Mouse (Mus musculus) lung, embryonic 14.5 days (tissue): Measurements from ENCODE around the gene Dyrk1a. TPM values are rescaled to one million over a fixed set of nuclear protein-coding genes. Genes with fewer than 3 reads are reported as not detected.

Experiments
- ATAC-seq: fragments of 200-750 bp; cut with Nextera tagmentation; 2 replicates; pipeline ENCODE4 v1.8.0; 2017; ENCODE audit warnings: mild to moderate bottlenecking, moderate TSS enrichment, moderate library complexity; ENCODE audit not compliant: insufficient read depth
- DNase-seq: peaks from one replicate; pipeline ENCODE4 v3.0.0-alpha.2; 2015
- H3K27ac ChIP-seq: fragments of 300-500 bp; sonication (generic); 2 replicates; pipeline ENCODE4 v1.5.1; 2014; ENCODE audit warnings: low read depth, mild to moderate bottlenecking, moderate library complexity
- H3K27me3 ChIP-seq: fragments of 300-500 bp; sonication (generic); 2 replicates; pipeline ENCODE4 v1.6.1; 2014; ENCODE audit warnings: low read length, control low read depth; ENCODE audit not compliant: insufficient read depth
- H3K36me3 ChIP-seq: fragments of 300-500 bp; sonication (generic); 2 replicates; pipeline ENCODE4 v1.6.1; 2014; ENCODE audit warnings: control low read depth; ENCODE audit not compliant: insufficient read depth
- H3K4me1 ChIP-seq: fragments of 300-500 bp; sonication (generic); 2 replicates; pipeline ENCODE4 v1.6.1; 2014; ENCODE audit warnings: antibody characterized with exemption, control low read depth; ENCODE audit not compliant: insufficient read depth
- H3K4me2 ChIP-seq: fragments of 300-500 bp; sonication (generic); 2 replicates; pipeline ENCODE4 v1.6.1; 2014; ENCODE audit warnings: mild to moderate bottlenecking
- H3K4me3 ChIP-seq: fragments of 300-500 bp; sonication (generic); 2 replicates; pipeline ENCODE4 v1.5.1; 2014; ENCODE audit warnings: low read depth, low read length
- H3K9ac ChIP-seq: fragments of 300-500 bp; sonication (generic); 2 replicates; pipeline ENCODE4 v1.6.1; 2014
- H3K9me3 ChIP-seq: fragments of 300-500 bp; sonication (generic); 2 replicates; pipeline ENCODE4 v1.6.1; 2016; ENCODE audit warnings: low read depth, low read length, control low read depth
- CTCF ChIP-seq: IDR thresholded peaks from 2 replicates; pipeline ENCODE4 v1.5.1; 2016; ENCODE audit warnings: antibody characterized with exemption, low read depth
- WGBS: fragments of 180-500 bp; shearing (Covaris S2); extraction: QIAGEN DNeasy Blood & Tissue Kit; methylation state at CpG from one replicate; pipeline ENCODE4 v1.1.7; 2014; 5-methylcytosine and 5-hydroxymethylcytosine counted together
- polyA plus RNA-seq: library from polyadenylated mRNA; unstranded; fragments of >200 nt; fragmentation: Nextera tagmentation; extraction: Ambion mirVana; gene quantifications from 2 replicates; pipeline ENCODE4 v1.2.1, GENCODE M21; 2014

Dyrk1a gene
- polyA plus RNA-seq, 1 experiment from 2014 or later, result 11.8 TPM

- no peak for TF ChIP-seq CTCF
- no peak for ATAC-seq
- H3K27me3 ChIP-seq, result no peaks in the 10 kb centered on the region
- no peak overlapping the region for H3K27ac ChIP-seq
- no peaks in the 10 kb centered on the region for H3K4me1 ChIP-seq
- no peaks in the 10 kb centered on the region for H3K36me3 ChIP-seq
- no peak overlapping the region for H3K4me3 ChIP-seq
- H3K9me3 ChIP-seq, result no peaks in the 10 kb centered on the region
- H3K4me2 ChIP-seq, result no peak overlapping the region
- H3K9ac ChIP-seq, result no peak overlapping the region
- WGBS, result 36% methylated on average over 11 of the region's 11 CpGs
- DNase-seq, result no peak
These were observed 25.2 kb upstream of the Dyrk1a start for GRCm38 (mm10) chr16:94544540-94545105.

GRCm38 (mm10) chr16:94545781-94546562 lies 23.8 kb upstream of the Dyrk1a start:
- TF ChIP-seq CTCF, result no peak
- no peak overlapping the region for H3K4me3 ChIP-seq
- H3K27me3 ChIP-seq, result no peaks in the 10 kb centered on the region
- no peak overlapping the region for H3K4me2 ChIP-seq
- DNase-seq (no peak), ATAC-seq (no peak)
- 43% methylated on average over 8 of the region's 8 CpGs for WGBS
- no peak overlapping the region for H3K9ac ChIP-seq
- H3K27ac ChIP-seq, result no peak overlapping the region
- no peaks in the 10 kb centered on the region for H3K4me1 ChIP-seq
- H3K36me3 ChIP-seq, result no peaks in the 10 kb centered on the region
- no peaks in the 10 kb centered on the region for H3K9me3 ChIP-seq

GRCm38 (mm10) chr16:94549813-94550212 lies 20.0 kb upstream of the Dyrk1a start:
- Histone ChIP-seq H3K36me3 (no peaks in the 10 kb centered on the region), H3K4me1 (no peaks in the 10 kb centered on the region), H3K9me3 (no peaks in the 10 kb centered on the region; the same call in 1 of the 2 replicates), H3K27ac (no peak overlapping the region), H3K4me3 (no peak overlapping the region), H3K27me3 (no peaks in the 10 kb centered on the region), H3K4me2 (no peak overlapping the region), H3K9ac (no peak overlapping the region)
- TF ChIP-seq CTCF, result no peak
- no peak for ATAC-seq
- 63% methylated on average over 10 of the region's 10 CpGs for WGBS
- no peak for DNase-seq

- H3K4me2 ChIP-seq, result no peak overlapping the region
- DNase-seq (no peak), ATAC-seq (no peak)
- no peak for TF ChIP-seq CTCF
- H3K27ac ChIP-seq, result no peak overlapping the region
- H3K36me3 ChIP-seq, result no peaks in the 10 kb centered on the region
- H3K4me3 ChIP-seq, result no peak overlapping the region
- no peaks in the 10 kb centered on the region; the same call in 1 of the 2 replicates for H3K9me3 ChIP-seq
- no peak overlapping the region for H3K9ac ChIP-seq
- H3K4me1 ChIP-seq, result no peaks in the 10 kb centered on the region
- H3K27me3 ChIP-seq, result no peaks in the 10 kb centered on the region
These were observed 17.9 kb upstream of the Dyrk1a start for GRCm38 (mm10) chr16:94551934-94552333.

- no peaks in the 10 kb centered on the region; the same call in 1 of the 2 replicates for H3K9me3 ChIP-seq
- no peak overlapping the region for H3K4me3 ChIP-seq
- no peak overlapping the region for H3K27ac ChIP-seq
- no peak overlapping the region for H3K4me2 ChIP-seq
- DNase-seq (peak; percentile 47), ATAC-seq (no peak)
- H3K9ac ChIP-seq, result no peak overlapping the region
- WGBS, result 68% methylated on average over 7 of the region's 7 CpGs
- H3K27me3 ChIP-seq, result no peaks in the 10 kb centered on the region
- no peak for TF ChIP-seq CTCF
- H3K36me3 ChIP-seq, result no peaks in the 10 kb centered on the region
- no peaks in the 10 kb centered on the region for H3K4me1 ChIP-seq
These were observed 14.5 kb upstream of the Dyrk1a start for GRCm38 (mm10) chr16:94555346-94555745.

GRCm38 (mm10) chr16:94556228-94556627 lies 13.6 kb upstream of the Dyrk1a start:
- 78% methylated on average over 5 of the region's 5 CpGs for WGBS
- no peak for DNase-seq
- no peak overlapping the region for H3K4me3 ChIP-seq

GRCm38 (mm10) chr16:94559282-94559681 lies 10.5 kb upstream of the Dyrk1a start:
- 33% methylated on average over 7 of the region's 7 CpGs for WGBS
- no peaks in the 10 kb centered on the region; the same call in 1 of the 2 replicates for H3K9me3 ChIP-seq
- no peak overlapping the region; the same call in 1 of the 2 replicates for H3K9ac ChIP-seq
- DNase-seq (peak; percentile 42), ATAC-seq (no peak; the same call in 1 of the 2 replicates)
- TF ChIP-seq CTCF, result no peak
- H3K4me1 ChIP-seq, result no peaks in the 10 kb centered on the region
- no peak overlapping the region for H3K4me3 ChIP-seq
- no peaks in the 10 kb centered on the region for H3K27me3 ChIP-seq
- H3K27ac ChIP-seq, result peak overlapping the region; percentile 2; the same call in 1 of the 2 replicates
- no peaks in the 10 kb centered on the region for H3K36me3 ChIP-seq
- peak overlapping the region; percentile 25; the same call in 1 of the 2 replicates for H3K4me2 ChIP-seq

More at GRCm38 (mm10) chr16:94556228-94556627, 13.6 kb upstream of the Dyrk1a start:
- Histone ChIP-seq H3K9me3 (no peaks in the 10 kb centered on the region; the same call in 1 of the 2 replicates), H3K27ac (no peak overlapping the region), H3K4me2 (no peak overlapping the region), H3K9ac (no peak overlapping the region), H3K27me3 (no peaks in the 10 kb centered on the region), H3K4me1 (no peaks in the 10 kb centered on the region), H3K36me3 (no peaks in the 10 kb centered on the region)
- no peak for TF ChIP-seq CTCF
- ATAC-seq, result no peak
